Mouse (Mus musculus): Measurements from ENCODE around the gene Cox4i1.
A peak's percentile ranks its signal among the peaks of the same experiment; 100 is the strongest.

Gene Cox4i1

GRCm38 (mm10) chr8:120664566-120664965, 3.5 kb upstream of the Cox4i1 start:
- no peak for DNase-seq (ENCODE audit: low spot score)

DNA sequence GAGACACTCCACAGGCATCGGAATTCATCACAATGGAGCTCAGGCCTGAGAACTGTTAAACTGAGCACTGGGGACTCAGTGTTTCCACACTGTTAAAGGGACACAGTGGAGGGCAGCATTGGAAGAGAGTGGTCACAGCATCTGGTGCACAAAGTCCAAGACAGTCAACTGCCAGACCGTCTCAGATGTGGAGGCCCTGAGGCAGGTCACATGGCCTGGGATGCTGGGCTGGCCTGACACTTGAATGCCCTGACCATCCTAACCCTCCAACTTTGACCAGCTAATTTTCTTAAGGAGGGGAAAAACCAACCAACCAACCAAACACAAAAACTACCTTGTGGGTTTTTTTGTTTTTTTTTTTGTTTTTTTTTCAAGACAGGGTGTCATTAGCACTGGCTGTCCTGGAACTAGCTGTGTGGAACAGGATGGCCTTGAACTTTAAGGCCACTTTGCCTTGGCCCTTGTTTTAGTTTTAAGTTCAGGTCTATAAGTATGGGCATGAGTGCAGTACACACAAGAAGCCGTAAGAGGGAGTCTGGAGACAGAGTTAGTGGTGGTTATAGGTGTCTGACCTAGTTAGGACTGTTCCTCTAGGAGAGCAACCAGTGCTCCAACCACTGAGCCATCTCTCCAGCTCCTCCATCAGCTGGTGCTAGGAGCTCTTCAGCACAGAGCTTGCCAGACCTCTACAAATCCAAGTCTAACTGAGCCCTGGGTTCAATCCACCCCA, 2.1 kb upstream of the Cox4i1 start:
- no peak for DNase-seq (ENCODE audit: low spot score)

- DNase-seq (ENCODE audit: low spot score), result no peak
Measured at GRCm38 (mm10) chr8:120666807-120667470, 1.1 kb upstream of the Cox4i1 start.

DNA sequence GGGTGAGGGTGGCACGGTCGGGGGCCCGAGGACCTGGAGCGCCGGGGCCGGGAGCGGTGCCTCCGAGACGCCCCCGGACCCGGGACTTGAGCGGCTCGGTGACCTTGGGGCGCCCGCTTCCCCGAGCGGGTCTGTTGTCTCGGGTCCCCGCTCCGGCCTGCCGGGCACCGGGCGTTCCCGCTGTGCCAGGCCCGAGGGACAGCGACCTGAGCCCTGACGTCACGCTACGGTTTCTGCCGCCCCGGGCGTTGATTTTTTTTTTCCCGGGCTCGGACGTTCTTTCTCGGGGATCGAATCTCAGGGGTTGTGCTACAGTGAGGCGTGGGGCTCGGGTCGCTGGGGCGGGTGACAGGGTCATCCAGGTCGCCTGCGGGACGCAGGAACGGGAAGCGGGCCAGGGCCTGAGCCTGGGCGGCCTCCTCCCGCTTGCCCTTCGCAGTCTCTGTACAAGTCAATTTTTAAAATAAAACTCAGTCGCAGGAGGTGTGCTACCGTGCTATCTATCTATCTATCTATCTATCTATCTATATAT, 418 bp downstream of the Cox4i1 start, which contains the start of gene Emc8:
TSS of gene Emc8 (minus strand) at position 200 of the 532 bp plus-strand sequence.
- DNase-seq (ENCODE audit: low spot score), result no peak

GRCm38 (mm10) chr8:120671775-120672174, 3.8 kb downstream of the Cox4i1 start:
- DNase-seq (ENCODE audit: low spot score), result no peak

DNA sequence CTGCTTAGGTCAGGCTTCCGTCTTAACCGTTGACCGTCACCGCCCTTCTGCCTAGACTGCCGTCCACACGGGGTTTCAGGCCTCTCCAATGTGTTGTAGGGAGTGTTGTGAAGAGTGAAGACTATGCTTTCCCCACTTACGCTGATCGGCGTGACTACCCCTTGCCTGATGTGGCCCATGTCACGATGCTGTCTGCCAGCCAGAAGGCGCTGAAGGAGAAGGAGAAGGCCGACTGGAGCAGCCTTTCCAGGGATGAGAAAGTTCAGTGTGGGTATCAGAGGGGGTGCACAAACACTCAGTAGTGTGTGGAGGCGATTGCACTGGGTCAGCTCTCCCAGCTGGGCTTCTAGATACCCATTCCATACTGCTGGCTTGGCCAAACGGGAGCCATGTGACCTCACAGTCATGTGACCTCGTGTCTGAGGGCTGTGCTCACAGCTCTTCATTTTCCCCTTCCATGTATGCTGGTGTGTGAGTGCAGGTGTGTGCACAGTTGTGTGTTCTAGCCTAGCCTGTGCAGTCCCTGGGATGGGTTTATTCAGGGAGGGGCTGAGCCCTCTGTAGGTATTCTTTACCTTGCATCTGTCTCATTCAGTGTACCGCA, 4.7 kb downstream of the Cox4i1 start:
- DNase-seq (ENCODE audit: low spot score), result no peak

DNA sequence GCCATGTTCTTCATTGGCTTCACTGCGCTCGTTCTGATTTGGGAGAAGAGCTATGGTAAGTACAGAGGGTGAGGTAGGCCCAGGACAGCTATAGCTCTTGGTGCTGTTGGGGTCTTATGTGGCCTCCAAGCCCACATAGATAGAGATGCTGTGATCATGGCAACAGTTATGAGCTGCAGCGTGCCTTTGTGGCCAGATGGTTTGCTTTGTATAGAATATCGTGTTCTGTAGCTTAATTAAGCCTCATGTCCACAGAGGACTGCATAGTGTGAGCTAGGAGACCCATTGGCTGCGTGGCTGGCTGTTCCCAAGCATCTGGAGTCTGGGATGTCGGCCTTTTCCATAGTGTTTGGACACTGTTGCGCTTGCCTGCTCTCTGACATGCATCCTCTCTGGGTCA, 5.3 kb downstream of the Cox4i1 start:
- no peak for DNase-seq (ENCODE audit: low spot score)

GRCm38 (mm10) chr8:120675718-120676117, 7.7 kb downstream of the Cox4i1 start:
- peak; percentile 30 for DNase-seq (ENCODE audit: low spot score)

GRCm38 (mm10) chr8:120678447-120678846, 10.4 kb downstream of the Cox4i1 start:
- DNase-seq (ENCODE audit: low spot score), result peak; percentile 90

- no peak for DNase-seq (ENCODE audit: low spot score)
Measured at GRCm38 (mm10) chr8:120679629-120680387, 11.8 kb downstream of the Cox4i1 start.

GRCm38 (mm10) chr8:120680405-120680804, 12.4 kb downstream of the Cox4i1 start:
- peak; percentile 43 for DNase-seq (ENCODE audit: low spot score)

- no peak for DNase-seq (ENCODE audit: low spot score)
Measured at GRCm38 (mm10) chr8:120681113-120681512, 13.1 kb downstream of the Cox4i1 start.

- peak; percentile 81 for DNase-seq (ENCODE audit: low spot score)
Measured at GRCm38 (mm10) chr8:120683602-120684001, 15.6 kb downstream of the Cox4i1 start.

GRCm38 (mm10) chr8:120684082-120684481, 16.1 kb downstream of the Cox4i1 start:
- DNase-seq (ENCODE audit: low spot score), result no peak

- peak; percentile 83 for DNase-seq (ENCODE audit: low spot score)
Measured at GRCm38 (mm10) chr8:120685097-120685496, 17.1 kb downstream of the Cox4i1 start.

- no peak for DNase-seq (ENCODE audit: low spot score)
Measured at GRCm38 (mm10) chr8:120685591-120685990, 17.6 kb downstream of the Cox4i1 start.

DNA sequence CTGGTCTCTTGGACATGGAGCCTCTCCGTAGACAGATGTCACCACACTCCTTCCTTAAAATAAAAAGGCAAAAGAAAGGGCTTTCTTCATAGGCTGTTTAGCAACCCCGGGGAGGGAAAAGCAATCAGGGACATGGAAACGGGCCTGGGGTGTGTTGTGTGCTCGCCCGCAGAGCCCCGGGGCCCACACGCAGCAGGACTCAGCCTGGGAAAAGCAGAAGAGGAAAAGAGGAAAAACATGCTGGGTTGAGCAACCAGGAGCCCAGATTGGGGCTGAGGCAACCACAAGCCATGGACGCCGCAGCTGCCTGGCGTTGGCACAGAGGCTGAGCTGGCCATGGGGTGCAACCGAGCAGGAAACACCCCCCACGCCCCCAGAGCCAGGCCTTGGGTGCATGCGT, 18.0 kb downstream of the Cox4i1 start:
- DNase-seq (ENCODE audit: low spot score), result no peak

GRCm38 (mm10) chr8:120686576-120686975, 18.6 kb downstream of the Cox4i1 start:
- DNase-seq (ENCODE audit: low spot score), result no peak

GRCm38 (mm10) chr8:120687786-120688185, 19.8 kb downstream of the Cox4i1 start:
- DNase-seq (ENCODE audit: low spot score), result no peak

- DNase-seq (ENCODE audit: low spot score), result no peak
Measured at GRCm38 (mm10) chr8:120688511-120688910, 20.5 kb downstream of the Cox4i1 start.

DNA sequence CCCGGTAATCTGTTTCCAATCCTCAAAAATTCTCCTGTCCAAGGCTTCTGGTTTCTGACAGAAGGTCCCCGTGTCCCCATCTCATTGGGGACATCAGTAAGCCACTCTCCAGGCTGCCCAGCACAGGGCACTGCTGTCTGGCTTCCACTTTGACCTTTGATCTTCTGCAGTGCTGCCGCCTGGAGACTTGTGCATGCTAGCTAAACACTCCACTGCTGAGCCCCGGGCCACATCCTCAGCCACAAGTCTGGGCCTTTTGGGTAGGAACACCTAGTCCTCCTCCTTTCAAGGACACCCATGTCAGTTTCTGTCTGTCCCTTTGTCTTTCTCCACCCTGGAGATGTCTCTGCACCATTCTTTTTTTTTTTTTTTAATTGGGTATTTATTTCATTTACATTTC, 24.9 kb downstream of the Cox4i1 start:
- no peak for DNase-seq (ENCODE audit: low spot score)

- DNase-seq (ENCODE audit: low spot score), result no peak
Measured at GRCm38 (mm10) chr8:120693861-120694493, 26.0 kb downstream of the Cox4i1 start.
